Mouse (Mus musculus): ENCODE results near the gene Diras1. TPM values are rescaled to one million over a fixed set of nuclear protein-coding genes. Genes with fewer than 3 reads are reported as not detected.

Diras1 gene
- polyA plus RNA-seq, 1 experiment: not detected

DNA sequence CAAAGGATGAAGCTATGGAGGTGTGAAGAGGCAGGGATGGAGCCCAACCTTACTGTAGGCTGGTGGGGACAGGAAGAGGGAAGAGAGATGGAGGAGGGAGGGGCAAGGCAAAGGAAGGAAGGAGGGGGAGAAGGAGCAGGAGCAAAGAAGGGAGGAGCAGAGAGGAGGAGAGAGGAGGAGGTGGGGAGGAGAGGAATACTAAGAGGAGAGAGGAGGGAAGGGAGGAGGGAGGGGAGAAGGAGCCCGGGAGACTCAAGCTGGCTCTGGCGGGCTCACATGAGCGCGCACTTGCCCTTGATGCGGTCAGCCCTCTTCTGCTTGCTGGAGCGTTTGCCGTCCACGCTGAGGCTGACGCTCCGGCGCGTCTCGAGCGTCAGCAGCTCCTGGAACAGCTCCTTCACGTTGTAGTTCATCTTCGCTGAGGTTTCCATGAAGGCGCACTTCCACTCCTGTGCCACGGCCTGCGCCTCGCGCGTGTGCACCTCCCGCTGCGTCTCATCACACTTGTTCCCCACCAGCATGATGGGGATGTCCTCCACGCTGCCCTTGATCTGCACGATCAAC lies 3.8 kb downstream of the Diras1 start:
- no peak for TF ChIP-seq GATA1 (IDR thresholded peaks at IDR 0.05; ENCODE audit: low read length)
- TF ChIP-seq TAL1 (IDR thresholded peaks at IDR 0.05; ENCODE audit: low read length): no peak
- peaks cover 5% of the 10 kb centered on the region for H3K9me3 ChIP-seq (ENCODE audit: control insufficient read depth, low read length)
- no peak overlapping the region for H3K4me3 ChIP-seq (replicated peaks)
- peaks cover 57% of the 10 kb centered on the region for H3K27me3 ChIP-seq (ENCODE audit: control insufficient read depth)
- peaks cover 27% of the 10 kb centered on the region for H3K4me1 ChIP-seq (ENCODE audit: control insufficient read depth)
- no peaks in the 10 kb centered on the region for H3K36me3 ChIP-seq (ENCODE audit: control insufficient read depth)

GRCm38 (mm10) chr10:81020207-81020606 lies 5.3 kb downstream of the Diras1 start:
- H3K4me1 ChIP-seq (ENCODE audit: control insufficient read depth): peaks cover 34% of the 10 kb centered on the region
- no peak for TF ChIP-seq GATA1 (IDR thresholded peaks at IDR 0.05; ENCODE audit: low read length)
- TF ChIP-seq TAL1 (IDR thresholded peaks at IDR 0.05; ENCODE audit: low read length): no peak
- H3K9me3 ChIP-seq (ENCODE audit: control insufficient read depth, low read length): peaks cover 5% of the 10 kb centered on the region
- H3K4me3 ChIP-seq (replicated peaks): no peak overlapping the region
- H3K36me3 ChIP-seq (ENCODE audit: control insufficient read depth): no peaks in the 10 kb centered on the region
- H3K27me3 ChIP-seq (ENCODE audit: control insufficient read depth): peaks cover 45% of the 10 kb centered on the region

DNA sequence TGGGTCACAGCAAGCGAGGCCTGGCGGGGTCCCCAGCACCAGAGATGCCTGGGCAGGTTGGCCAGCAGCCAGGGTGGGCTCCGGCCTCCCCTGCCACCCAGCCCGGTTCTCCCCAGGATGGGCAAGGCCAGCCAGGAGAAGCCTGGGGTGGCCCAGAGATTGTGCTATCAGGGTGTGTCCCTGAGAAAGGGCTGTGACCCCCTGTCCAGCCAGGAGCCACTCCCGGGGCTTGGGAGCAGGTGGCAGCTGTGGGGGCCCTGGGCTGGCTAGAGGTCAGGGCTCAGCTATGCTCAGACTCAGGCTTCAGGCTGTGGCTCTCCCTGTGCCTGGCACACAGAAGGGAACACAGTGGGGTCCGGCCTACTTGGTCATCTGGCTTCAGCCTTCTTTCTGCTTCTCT lies 5.8 kb downstream of the Diras1 start:
- H3K9me3 ChIP-seq (ENCODE audit: control insufficient read depth, low read length): peaks cover 5% of the 10 kb centered on the region
- no peak for TF ChIP-seq TAL1 (IDR thresholded peaks at IDR 0.05; ENCODE audit: low read length)
- TF ChIP-seq GATA1 (IDR thresholded peaks at IDR 0.05; ENCODE audit: low read length): no peak
- peaks cover 34% of the 10 kb centered on the region for H3K4me1 ChIP-seq (ENCODE audit: control insufficient read depth)
- H3K27me3 ChIP-seq (ENCODE audit: control insufficient read depth): peaks cover 39% of the 10 kb centered on the region
- H3K4me3 ChIP-seq (replicated peaks): no peak overlapping the region
- H3K36me3 ChIP-seq (ENCODE audit: control insufficient read depth): no peaks in the 10 kb centered on the region

GRCm38 (mm10) chr10:81018326-81018725 lies 7.1 kb downstream of the Diras1 start:
- Histone ChIP-seq H3K9me3 (ENCODE audit: control insufficient read depth, low read length) (peaks cover 5% of the 10 kb centered on the region), H3K27me3 (ENCODE audit: control insufficient read depth) (peaks cover 29% of the 10 kb centered on the region), H3K4me1 (ENCODE audit: control insufficient read depth) (peaks cover 39% of the 10 kb centered on the region), H3K36me3 (ENCODE audit: control insufficient read depth) (no peaks in the 10 kb centered on the region), H3K4me3 (replicated peaks) (no peak overlapping the region)
- TF ChIP-seq GATA1 (IDR thresholded peaks at IDR 0.05; ENCODE audit: low read length) (no peak), TAL1 (IDR thresholded peaks at IDR 0.05; ENCODE audit: low read length) (no peak)

DNA sequence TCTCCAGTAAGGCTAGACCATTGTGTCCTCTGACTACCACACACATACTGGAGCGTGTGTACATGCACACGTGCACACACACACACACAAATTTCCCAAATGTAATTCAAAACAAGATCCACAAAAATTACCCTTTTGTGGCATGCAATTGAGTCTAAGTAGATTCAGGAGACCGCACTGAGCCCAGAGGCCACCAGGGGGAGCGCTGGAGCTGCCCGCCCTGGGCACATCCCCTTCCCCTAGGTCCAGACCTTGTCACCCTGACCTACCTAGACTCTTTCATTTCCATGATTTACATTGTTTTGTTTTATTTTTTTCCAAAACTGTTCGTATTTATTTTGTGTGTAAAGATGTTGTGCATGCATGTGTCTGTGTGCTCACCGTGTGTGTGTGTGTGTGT lies 8.8 kb downstream of the Diras1 start:
- Histone ChIP-seq H3K4me3 (replicated peaks) (no peak overlapping the region), H3K36me3 (ENCODE audit: control insufficient read depth) (no peaks in the 10 kb centered on the region), H3K27me3 (ENCODE audit: control insufficient read depth) (peaks cover 13% of the 10 kb centered on the region), H3K4me1 (ENCODE audit: control insufficient read depth) (peaks cover 37% of the 10 kb centered on the region), H3K9me3 (ENCODE audit: control insufficient read depth, low read length) (peaks cover 2% of the 10 kb centered on the region; the same call in 1 of the 2 replicates)
- TF ChIP-seq GATA1 (IDR thresholded peaks at IDR 0.05; ENCODE audit: low read length) (no peak), TAL1 (IDR thresholded peaks at IDR 0.05; ENCODE audit: low read length) (no peak)

DNA sequence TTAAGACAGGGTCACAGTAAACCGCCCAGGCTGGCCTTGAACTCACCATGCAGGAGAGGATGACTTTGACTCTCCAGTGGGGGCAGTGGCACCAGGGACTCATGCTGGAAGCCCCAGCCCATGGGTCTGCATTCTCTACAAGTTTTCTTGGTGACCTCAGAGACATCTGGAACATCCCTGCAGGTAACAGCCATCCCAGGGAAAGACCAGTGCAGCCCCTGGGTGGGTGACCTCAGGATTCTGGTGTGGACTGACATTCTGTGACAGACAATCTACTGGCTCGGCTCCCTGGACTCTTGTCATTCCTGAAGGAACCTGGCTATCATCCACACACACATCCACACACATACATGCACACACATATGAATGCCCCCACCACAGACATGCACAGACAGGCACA lies 9.8 kb downstream of the Diras1 start:
- Histone ChIP-seq H3K9me3 (ENCODE audit: control insufficient read depth, low read length) (peaks cover 2% of the 10 kb centered on the region; the same call in 1 of the 2 replicates), H3K4me1 (ENCODE audit: control insufficient read depth) (peaks cover 37% of the 10 kb centered on the region), H3K36me3 (ENCODE audit: control insufficient read depth) (no peaks in the 10 kb centered on the region), H3K4me3 (replicated peaks) (no peak overlapping the region), H3K27me3 (ENCODE audit: control insufficient read depth) (peaks cover 4% of the 10 kb centered on the region)
- TF ChIP-seq TAL1 (IDR thresholded peaks at IDR 0.05; ENCODE audit: low read length) (no peak), GATA1 (IDR thresholded peaks at IDR 0.05; ENCODE audit: low read length) (no peak)

DNA sequence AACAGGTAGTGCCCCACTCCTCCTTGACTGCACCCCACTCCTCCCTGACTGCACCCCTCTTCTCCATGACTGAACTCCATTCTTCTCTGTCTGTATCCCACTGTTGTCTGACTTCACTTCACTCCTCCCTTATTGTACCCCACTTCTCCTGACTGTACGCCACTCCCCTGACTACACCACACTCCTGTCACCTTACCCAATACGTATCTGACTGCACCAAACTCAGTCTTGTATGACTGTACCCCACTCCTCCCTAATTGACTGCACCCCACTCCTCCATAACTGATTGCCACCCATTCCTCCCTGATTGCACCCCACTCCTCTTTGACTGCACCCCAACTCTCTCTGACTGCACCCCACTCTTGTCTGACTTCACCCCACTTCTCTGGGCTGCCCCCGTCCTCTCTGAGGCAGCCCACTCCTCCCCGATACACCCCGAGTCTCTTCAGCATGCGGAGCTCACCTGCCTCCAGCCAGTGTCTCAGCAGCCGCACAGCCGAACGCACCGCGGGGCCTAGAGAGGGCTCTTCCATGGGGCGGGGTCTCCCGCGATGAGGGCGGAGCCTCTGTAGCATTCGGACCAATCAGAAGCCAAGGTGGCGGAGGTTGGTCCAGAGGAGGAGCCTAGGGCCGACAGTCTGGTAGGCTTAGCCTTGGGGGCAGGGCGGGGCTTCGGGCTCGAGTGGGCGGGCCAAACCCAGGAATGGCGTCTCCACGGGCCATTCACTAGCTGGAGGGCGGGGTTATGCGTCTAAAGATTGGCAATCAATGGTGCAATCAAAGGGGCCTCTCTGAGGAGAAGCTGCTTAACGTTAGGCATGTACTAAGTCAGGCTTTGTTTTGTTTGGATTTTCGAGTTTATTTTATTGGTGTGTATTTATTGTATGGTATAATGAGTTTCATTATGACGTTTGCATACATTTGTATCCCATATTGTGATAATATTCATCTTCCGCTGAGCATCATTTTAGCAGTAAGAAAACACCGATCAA lies 10.8 kb downstream of the Diras1 start, which contains the start of gene Gng7:
Gene Gng7 (minus strand): TSS at position 553 of the 992 bp plus-strand sequence.
- Histone ChIP-seq H3K4me3 (replicated peaks) (peak within 1 kb of the TSS; percentile 37), H3K27me3 (ENCODE audit: control insufficient read depth) (peaks cover 3% of the 10 kb centered on the region), H3K4me1 (ENCODE audit: control insufficient read depth) (peaks cover 34% of the 10 kb centered on the region), H3K9me3 (ENCODE audit: control insufficient read depth, low read length) (peaks cover 2% of the 10 kb centered on the region; the same call in 1 of the 2 replicates), H3K36me3 (ENCODE audit: control insufficient read depth) (no peaks in the 10 kb centered on the region)
- TF ChIP-seq GATA1 (IDR thresholded peaks at IDR 0.05; ENCODE audit: low read length) (no peak), TAL1 (IDR thresholded peaks at IDR 0.05; ENCODE audit: low read length) (no peak)

GRCm38 (mm10) chr10:81010851-81011250 lies 14.6 kb downstream of the Diras1 start:
- no peak overlapping the region for H3K4me3 ChIP-seq (replicated peaks)
- H3K36me3 ChIP-seq (ENCODE audit: control insufficient read depth): no peaks in the 10 kb centered on the region
- peaks cover 3% of the 10 kb centered on the region for H3K27me3 ChIP-seq (ENCODE audit: control insufficient read depth)
- H3K4me1 ChIP-seq (ENCODE audit: control insufficient read depth): peaks cover 21% of the 10 kb centered on the region
- no peaks in the 10 kb centered on the region for H3K9me3 ChIP-seq (ENCODE audit: control insufficient read depth, low read length)
- TF ChIP-seq TAL1 (IDR thresholded peaks at IDR 0.05; ENCODE audit: low read length) (no peak), GATA1 (IDR thresholded peaks at IDR 0.05; ENCODE audit: low read length) (no peak)

DNA sequence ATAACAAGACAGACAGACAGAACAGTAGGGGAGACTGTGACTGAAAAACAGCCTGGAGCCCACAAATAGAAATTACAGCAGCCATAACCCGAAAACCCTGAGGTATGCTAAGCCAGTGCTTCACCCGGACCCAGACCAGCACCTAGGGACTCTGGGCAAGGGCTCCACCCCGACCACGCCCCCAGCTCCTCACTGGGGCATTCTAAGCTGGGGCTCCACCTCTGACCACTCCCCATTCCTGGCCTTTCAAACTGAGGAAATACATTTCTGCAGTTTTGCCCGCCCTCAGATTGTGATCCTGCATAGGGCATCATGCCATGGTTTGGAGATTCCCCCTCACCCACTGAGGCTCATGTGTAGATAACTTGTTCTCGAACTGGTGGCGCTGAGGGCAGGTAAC lies 18.2 kb downstream of the Diras1 start:
- H3K4me3 ChIP-seq (replicated peaks): no peak overlapping the region
- H3K36me3 ChIP-seq (ENCODE audit: control insufficient read depth): no peaks in the 10 kb centered on the region
- H3K4me1 ChIP-seq (ENCODE audit: control insufficient read depth): peaks cover 5% of the 10 kb centered on the region
- no peaks in the 10 kb centered on the region; the same call in 1 of the 2 replicates for H3K27me3 ChIP-seq (ENCODE audit: control insufficient read depth)
- no peaks in the 10 kb centered on the region for H3K9me3 ChIP-seq (ENCODE audit: control insufficient read depth, low read length)
- no peak for TF ChIP-seq TAL1 (IDR thresholded peaks at IDR 0.05; ENCODE audit: low read length)
- no peak for TF ChIP-seq GATA1 (IDR thresholded peaks at IDR 0.05; ENCODE audit: low read length)

Data from erythroblast, embryonic 14.5 days (primary cell).